Mouse (Mus musculus): ENCODE measurements around the gene Tff2. TPM values are rescaled to one million over a fixed set of nuclear protein-coding genes. Genes with fewer than 3 reads are reported as not detected.

The Tff2 gene
- polyA plus RNA-seq (2016; fragmentation: Nextera tagmentation; extraction: Ambion mirVana), result not detected in 2 replicates

GRCm38 (mm10) chr17:31144040-31145037 lies at the start of gene Tff2:
Tff2 (minus strand) TSS chr17:31144282.
- Histone ChIP-seq H3K9me3 (replicated peaks) (no peaks in the 10 kb centered on the region), H3K4me1 (no peaks in the 10 kb centered on the region), H3K27ac (replicated peaks) (no peak within 1 kb of the TSS), H3K27me3 (ENCODE audit: low read depth, poor library complexity, severe bottlenecking) (no peaks in the 10 kb centered on the region), H3K4me3 (no peak within 1 kb of the TSS), H3K36me3 (no peaks in the 10 kb centered on the region)
- DNase-seq (ENCODE audit: low spot score), result no peak
- 78% methylated on average over 15 of the region's 15 CpGs for WGBS

- 87% methylated on average over 9 of the region's 9 CpGs for WGBS
- Histone ChIP-seq H3K27ac (replicated peaks) (0 out of 2 replicates have a peak overlapping the region, but pooled peaks have one; percentile 1), H3K4me3 (no peak overlapping the region), H3K4me1 (peaks cover 15% of the 10 kb centered on the region), H3K27me3 (ENCODE audit: low read depth, poor library complexity, severe bottlenecking) (no peaks in the 10 kb centered on the region), H3K9me3 (replicated peaks) (no peaks in the 10 kb centered on the region), H3K36me3 (no peaks in the 10 kb centered on the region)
- DNase-seq (ENCODE audit: low spot score), result no peak
Measured at GRCm38 (mm10) chr17:31193360-31193759, 49.3 kb upstream of the Tff2 start.

DNA sequence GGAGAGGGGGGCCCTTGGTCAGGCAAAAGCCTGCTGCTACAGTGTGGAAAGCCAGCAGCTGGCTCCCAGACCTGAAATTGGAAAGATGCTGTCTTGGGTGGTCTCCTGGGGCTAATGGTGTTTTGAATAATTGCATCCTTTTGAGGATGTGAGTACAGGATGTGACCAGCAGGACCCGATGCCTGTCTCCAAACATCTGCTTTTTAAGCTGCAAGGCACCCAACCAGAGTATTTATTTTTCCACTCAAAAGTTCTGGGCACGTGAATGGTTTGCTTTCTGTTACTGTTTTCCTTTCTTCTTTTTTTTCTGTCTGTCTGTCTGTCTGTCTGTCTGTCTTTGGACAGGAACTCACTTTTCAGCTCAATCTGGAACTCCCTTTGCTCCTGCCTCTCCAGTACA lies 48.6 kb upstream of the Tff2 start:
- no peak for DNase-seq (ENCODE audit: low spot score)

GRCm38 (mm10) chr17:31191825-31192224 lies 47.7 kb upstream of the Tff2 start:
- no peak overlapping the region for H3K4me3 ChIP-seq
- 86% methylated on average over 8 of the region's 8 CpGs for WGBS
- H3K4me1 ChIP-seq, result peaks cover 15% of the 10 kb centered on the region
- H3K27me3 ChIP-seq (ENCODE audit: low read depth, poor library complexity, severe bottlenecking), result no peaks in the 10 kb centered on the region
- H3K27ac ChIP-seq (replicated peaks), result no peak overlapping the region
- no peaks in the 10 kb centered on the region for H3K36me3 ChIP-seq
- DNase-seq (ENCODE audit: low spot score), result no peak
- no peaks in the 10 kb centered on the region for H3K9me3 ChIP-seq (replicated peaks)

More for the DNA sequence above, 48.6 kb upstream of the Tff2 start:
- Histone ChIP-seq H3K27ac (replicated peaks) (no peak overlapping the region), H3K4me3 (no peak overlapping the region), H3K36me3 (no peaks in the 10 kb centered on the region), H3K9me3 (replicated peaks) (no peaks in the 10 kb centered on the region), H3K4me1 (peaks cover 15% of the 10 kb centered on the region), H3K27me3 (ENCODE audit: low read depth, poor library complexity, severe bottlenecking) (no peaks in the 10 kb centered on the region)
- WGBS, result 69% methylated on average over 2 of the region's 2 CpGs

DNA sequence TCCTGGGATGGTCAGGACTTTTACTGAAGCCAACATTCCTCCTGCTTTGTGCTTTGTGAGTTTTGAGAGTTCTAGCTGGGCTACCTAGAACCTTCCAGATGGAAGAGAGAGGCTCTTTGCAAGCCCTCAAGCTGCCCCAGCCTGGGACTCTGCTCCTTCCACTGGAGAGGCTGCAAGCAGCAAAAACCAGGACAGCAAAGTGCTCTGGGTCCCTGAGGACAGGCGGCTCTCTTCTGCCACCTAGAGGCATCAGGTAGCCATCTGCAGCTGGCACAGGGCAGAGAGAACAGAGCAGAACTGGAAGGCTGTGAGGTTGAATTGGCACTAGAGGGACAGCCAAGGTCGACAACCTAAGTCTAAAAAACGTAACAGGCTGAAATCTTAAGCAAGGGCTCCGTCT lies 43.3 kb upstream of the Tff2 start:
- Histone ChIP-seq H3K36me3 (no peaks in the 10 kb centered on the region), H3K27ac (replicated peaks) (no peak overlapping the region), H3K4me3 (no peak overlapping the region), H3K9me3 (replicated peaks) (no peaks in the 10 kb centered on the region), H3K4me1 (no peaks in the 10 kb centered on the region), H3K27me3 (ENCODE audit: low read depth, poor library complexity, severe bottlenecking) (no peaks in the 10 kb centered on the region)
- 28% methylated on average over 4 of the region's 4 CpGs for WGBS
- DNase-seq (ENCODE audit: low spot score), result peak; percentile 53

GRCm38 (mm10) chr17:31184269-31184990 lies 40.3 kb upstream of the Tff2 start:
- no peaks in the 10 kb centered on the region for H3K9me3 ChIP-seq (replicated peaks)
- DNase-seq (ENCODE audit: low spot score), result no peak
- H3K36me3 ChIP-seq, result no peaks in the 10 kb centered on the region
- no peak overlapping the region for H3K27ac ChIP-seq (replicated peaks)
- 81% methylated on average over 12 of the region's 12 CpGs for WGBS
- H3K4me1 ChIP-seq, result no peaks in the 10 kb centered on the region
- no peaks in the 10 kb centered on the region for H3K27me3 ChIP-seq (ENCODE audit: low read depth, poor library complexity, severe bottlenecking)
- no peak overlapping the region for H3K4me3 ChIP-seq

GRCm38 (mm10) chr17:31183180-31183974 lies 39.3 kb upstream of the Tff2 start:
- H3K27me3 ChIP-seq (ENCODE audit: low read depth, poor library complexity, severe bottlenecking), result no peaks in the 10 kb centered on the region
- H3K27ac ChIP-seq (replicated peaks), result no peak overlapping the region
- no peaks in the 10 kb centered on the region for H3K36me3 ChIP-seq
- H3K4me3 ChIP-seq, result no peak overlapping the region
- H3K4me1 ChIP-seq, result no peaks in the 10 kb centered on the region
- 76% methylated on average over 12 of the region's 12 CpGs for WGBS
- H3K9me3 ChIP-seq (replicated peaks), result no peaks in the 10 kb centered on the region
- no peak for DNase-seq (ENCODE audit: low spot score)

DNA sequence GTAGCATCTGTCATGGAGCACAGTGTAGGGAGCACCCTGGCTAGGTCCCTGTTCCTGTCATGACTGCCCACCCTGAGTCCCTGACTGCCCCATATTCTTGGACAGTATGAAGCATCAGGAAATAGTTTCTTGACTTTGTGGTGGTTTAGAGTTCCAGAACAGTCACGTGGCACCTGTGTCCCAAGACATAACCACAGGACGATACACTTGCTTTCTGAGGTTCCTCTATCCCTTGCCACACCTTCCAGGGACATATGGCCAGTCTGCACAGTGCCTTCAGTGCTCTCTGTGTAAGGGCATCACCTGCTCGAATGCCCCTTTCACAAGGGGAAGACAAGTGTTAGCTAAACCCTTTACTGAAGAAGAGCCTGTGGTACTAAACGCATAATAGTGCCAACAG lies 37.4 kb upstream of the Tff2 start:
- H3K27me3 ChIP-seq (ENCODE audit: low read depth, poor library complexity, severe bottlenecking), result no peaks in the 10 kb centered on the region
- no peak overlapping the region for H3K27ac ChIP-seq (replicated peaks)
- no peak overlapping the region for H3K4me3 ChIP-seq
- no peaks in the 10 kb centered on the region for H3K36me3 ChIP-seq
- no peaks in the 10 kb centered on the region for H3K4me1 ChIP-seq
- no peak for DNase-seq (ENCODE audit: low spot score)
- no peaks in the 10 kb centered on the region for H3K9me3 ChIP-seq (replicated peaks)
- 88% methylated on average over 4 of the region's 4 CpGs for WGBS

DNA sequence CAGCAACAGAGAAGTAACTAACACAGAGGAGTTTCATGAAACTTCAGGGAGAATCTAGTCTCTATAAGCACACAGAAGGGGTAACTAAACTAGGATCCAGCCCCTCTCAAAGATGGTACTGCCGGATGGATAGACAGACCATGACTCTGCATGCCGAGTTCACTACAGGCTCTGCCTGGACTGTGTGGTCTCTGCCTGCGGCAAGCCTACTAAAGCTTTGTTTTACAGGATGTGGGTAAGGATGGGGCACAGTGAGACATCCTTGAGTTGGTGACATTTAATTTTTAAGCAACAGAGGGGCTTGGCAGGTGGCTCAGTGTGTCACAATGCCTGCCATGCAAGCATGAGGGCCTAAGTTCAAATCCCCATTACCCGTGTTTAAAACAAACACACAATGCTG lies 32.2 kb upstream of the Tff2 start:
- DNase-seq (ENCODE audit: low spot score), result no peak
- Histone ChIP-seq H3K4me1 (peaks cover 4% of the 10 kb centered on the region; the same call in 1 of the 2 replicates), H3K4me3 (no peak overlapping the region), H3K36me3 (no peaks in the 10 kb centered on the region), H3K27me3 (ENCODE audit: low read depth, poor library complexity, severe bottlenecking) (no peaks in the 10 kb centered on the region), H3K27ac (replicated peaks) (no peak overlapping the region), H3K9me3 (replicated peaks) (no peaks in the 10 kb centered on the region)
- WGBS, result 91% methylated on average over 4 of the region's 4 CpGs

DNA sequence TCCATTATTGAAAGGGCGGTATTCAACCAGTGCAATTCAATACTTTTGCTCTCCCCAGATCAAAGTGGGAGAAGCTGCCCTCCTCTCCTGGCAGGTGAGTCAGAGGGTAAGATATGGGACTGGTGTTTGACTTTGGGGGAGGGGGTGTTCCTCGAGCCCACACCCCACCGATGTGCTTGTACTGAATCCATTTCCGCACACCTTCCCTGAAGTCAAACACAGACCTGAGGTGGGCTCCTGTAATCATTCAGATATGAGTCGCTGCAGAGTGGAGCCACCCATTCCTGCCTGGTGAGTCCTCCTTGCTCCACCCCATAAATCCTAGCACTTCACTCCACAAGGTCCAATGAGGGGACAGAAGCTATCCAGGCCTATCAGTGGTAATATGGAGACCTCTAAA lies 25.7 kb upstream of the Tff2 start:
- H3K36me3 ChIP-seq, result no peaks in the 10 kb centered on the region

DNA sequence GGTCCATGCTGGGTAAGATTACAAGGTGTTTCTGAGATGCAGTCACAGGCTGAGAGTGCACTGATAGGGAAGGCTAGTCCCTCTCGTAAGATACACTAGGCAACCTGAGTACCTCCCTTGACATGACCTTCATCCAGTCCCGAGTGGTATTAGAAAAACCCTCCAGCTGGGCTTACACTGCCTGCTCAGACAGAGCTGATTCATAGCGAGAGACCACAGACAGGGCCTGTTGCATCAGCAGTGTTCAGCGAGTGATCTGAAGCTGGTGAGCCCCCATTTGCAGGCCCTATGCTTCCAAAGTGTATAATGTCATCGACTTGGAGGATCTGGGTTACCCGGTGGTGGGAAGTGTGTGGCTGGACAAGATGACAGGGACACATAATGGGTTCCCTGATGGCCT lies 21.0 kb upstream of the Tff2 start, which contains the start of gene Tff1:
Tff1 (minus strand) TSS at position 151 of the 400 bp plus-strand sequence.
- DNase-seq (ENCODE audit: low spot score), result no peak
- Histone ChIP-seq H3K4me1 (0 out of 2 replicates have a peak, but pooled peaks cover 3% of the 10 kb centered on the region), H3K27me3 (ENCODE audit: low read depth, poor library complexity, severe bottlenecking) (no peaks in the 10 kb centered on the region), H3K36me3 (no peaks in the 10 kb centered on the region), H3K9me3 (replicated peaks) (no peaks in the 10 kb centered on the region), H3K27ac (replicated peaks) (no peak within 1 kb of the TSS), H3K4me3 (no peak within 1 kb of the TSS)
- 86% methylated on average over 6 of the region's 6 CpGs for WGBS

More for the DNA sequence above, 25.7 kb upstream of the Tff2 start:
- WGBS, result 89% methylated on average over 5 of the region's 5 CpGs
- Histone ChIP-seq H3K27ac (replicated peaks) (no peak overlapping the region), H3K9me3 (replicated peaks) (no peaks in the 10 kb centered on the region), H3K27me3 (ENCODE audit: low read depth, poor library complexity, severe bottlenecking) (no peaks in the 10 kb centered on the region), H3K4me3 (no peak overlapping the region), H3K4me1 (peaks cover 4% of the 10 kb centered on the region; the same call in 1 of the 2 replicates)
- no peak for DNase-seq (ENCODE audit: low spot score)

DNA sequence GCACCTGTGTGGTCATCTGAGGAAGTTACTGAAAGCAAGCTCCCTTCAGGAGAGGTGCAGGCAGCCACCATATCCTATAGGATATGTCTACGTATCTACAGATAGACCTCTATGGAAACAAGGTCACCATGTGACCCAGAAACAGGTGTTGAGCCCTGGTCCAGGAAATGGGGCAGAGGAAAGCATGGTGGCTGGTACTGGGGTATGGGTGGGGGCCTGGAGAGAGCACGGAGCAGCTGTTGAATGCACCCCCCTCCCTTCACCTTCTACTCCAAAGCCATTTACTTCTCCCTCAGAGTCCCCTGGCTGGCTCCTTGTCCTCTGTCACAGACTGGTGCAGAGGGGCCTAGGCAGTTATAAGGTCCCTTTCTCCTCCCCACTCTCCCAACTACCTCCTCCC lies 19.7 kb upstream of the Tff2 start:
- Histone ChIP-seq H3K27me3 (ENCODE audit: low read depth, poor library complexity, severe bottlenecking) (no peaks in the 10 kb centered on the region), H3K36me3 (no peaks in the 10 kb centered on the region), H3K9me3 (replicated peaks) (no peaks in the 10 kb centered on the region), H3K4me3 (no peak overlapping the region), H3K4me1 (0 out of 2 replicates have a peak, but pooled peaks cover 5% of the 10 kb centered on the region), H3K27ac (replicated peaks) (no peak overlapping the region)
- 92% methylated on average over 2 of the region's 2 CpGs for WGBS
- no peak for DNase-seq (ENCODE audit: low spot score)

All from midbrain, embryonic 10.5 days (tissue).